In the genomic region with DNA sequence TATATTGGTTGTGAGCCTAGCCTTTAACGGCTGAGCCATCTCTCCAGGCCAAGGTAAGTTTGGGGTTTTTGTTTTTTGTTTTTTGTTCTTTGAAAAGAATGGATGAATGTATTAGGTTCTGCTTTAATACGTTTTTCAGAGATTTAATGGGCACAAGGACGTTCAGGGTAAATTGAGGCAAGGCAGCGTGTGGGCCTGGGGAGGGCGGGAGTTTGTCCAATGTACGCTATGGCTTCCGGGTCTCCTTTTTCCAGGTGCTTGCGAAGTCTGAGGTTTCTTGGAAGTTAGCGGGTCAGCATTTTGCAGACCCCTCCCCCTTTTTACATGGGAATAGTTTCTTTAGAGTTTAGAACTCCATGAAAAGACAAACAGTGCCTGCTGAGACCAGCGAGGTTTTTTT, we compare ENCODE assay signal across 20 mouse cellular contexts. TPM values are rescaled to one million over a fixed set of nuclear protein-coding genes. Genes with fewer than 3 reads are reported as not detected.
DNase-seq lines count a peak whose midpoint lies in the region; ATAC-seq lines count a peak whose summit lies in the region.
"Had no signal": no experiment of that assay in that cellular context is flagged by ENCODE, and none has a peak within 500 bp of the region (broad histone marks: within the 10 kb centered on the region; RNA-seq: fewer than 3 reads in every experiment).

No protein-coding gene starts in this region.

- no peak overlapping the region for H3K27ac ChIP-seq in embryonic facial prominence, embryonic 10.5 days (replicated peaks)
- H3K27ac ChIP-seq in midbrain, embryonic 10.5 days (replicated peaks), result peak overlapping the region; percentile 93
- H3K27ac ChIP-seq in neural tube, embryonic 11.5 days (ENCODE audit: low read depth, low read length), result no peak overlapping the region

- WGBS in embryonic facial prominence, embryonic 10.5 days, result under 1% methylated on average over 10 of the region's 10 CpGs
- 0% methylated on average over 10 of the region's 10 CpGs for WGBS in midbrain, embryonic 10.5 days
- WGBS in neural tube, embryonic 11.5 days, result under 1% methylated on average over 10 of the region's 10 CpGs

- H3K4me2 ChIP-seq in neural tube, embryonic 11.5 days (ENCODE audit: low read depth), result peak overlapping the region; percentile 73
- H3K4me2 ChIP-seq: heart, embryonic 11.5 days had no signal

- H3K27me3 ChIP-seq in embryonic facial prominence, embryonic 10.5 days (replicated peaks; ENCODE audit: low read depth, poor library complexity, severe bottlenecking), result peaks cover 100% of the 10 kb centered on the region
- H3K27me3 ChIP-seq in midbrain, embryonic 10.5 days (ENCODE audit: low read depth, poor library complexity, severe bottlenecking), result peaks cover 97% of the 10 kb centered on the region
- peaks cover 77% of the 10 kb centered on the region for H3K27me3 ChIP-seq in neural tube, embryonic 11.5 days (ENCODE audit: control insufficient read depth, insufficient read depth, low read length)
- H3K27me3 ChIP-seq: CH12.LX had no signal

- H3K9me3 ChIP-seq in embryonic facial prominence, embryonic 10.5 days, result no peaks in the 10 kb centered on the region
- H3K9me3 ChIP-seq in midbrain, embryonic 10.5 days (replicated peaks), result no peaks in the 10 kb centered on the region
- H3K9me3 ChIP-seq in neural tube, embryonic 11.5 days (ENCODE audit: control insufficient read depth, low read length), result no peaks in the 10 kb centered on the region

- H3K4me1 ChIP-seq in embryonic facial prominence, embryonic 10.5 days, result peaks cover 72% of the 10 kb centered on the region
- peaks cover 100% of the 10 kb centered on the region for H3K4me1 ChIP-seq in midbrain, embryonic 10.5 days
- peaks cover 52% of the 10 kb centered on the region for H3K4me1 ChIP-seq in neural tube, embryonic 11.5 days (ENCODE audit: control insufficient read depth, insufficient read depth, low read length)

- H3K36me3 ChIP-seq in embryonic facial prominence, embryonic 10.5 days (replicated peaks), result no peaks in the 10 kb centered on the region
- 0 out of 2 replicates have a peak, but pooled peaks cover 6% of the 10 kb centered on the region for H3K36me3 ChIP-seq in midbrain, embryonic 10.5 days
- H3K36me3 ChIP-seq in neural tube, embryonic 11.5 days (ENCODE audit: control insufficient read depth, insufficient read depth, low read length), result no peaks in the 10 kb centered on the region

- H3K4me3 ChIP-seq in embryonic facial prominence, embryonic 10.5 days, result peak overlapping the region; percentile 13; the same call in 1 of the 2 replicates
- H3K4me3 ChIP-seq in midbrain, embryonic 10.5 days, result peak overlapping the region; percentile 84
- peak overlapping the region; percentile 10; the same call in 1 of the 2 replicates for H3K4me3 ChIP-seq in neural tube, embryonic 11.5 days (ENCODE audit: low read depth, low read length)

- no peak for ATAC-seq in neural tube, embryonic 11.5 days (ENCODE audit: insufficient read depth, low FRiP score, low TSS enrichment)
- ATAC-seq: activated CD4-positive, CD25-positive, alpha-beta regulatory T cell, adult 4 months had no signal

- DNase-seq in embryo, embryonic 10.5 days (ENCODE audit: low spot score), result peak; percentile 23
- DNase-seq in embryo, embryonic 10 days (ENCODE audit: low spot score), result no peak
- DNase-seq in embryonic facial prominence, embryonic 10.5 days (ENCODE audit: low spot score), result no peak
- DNase-seq in midbrain, embryonic 10.5 days (ENCODE audit: low spot score), result no peak
- DNase-seq in neural tube, embryonic 11.5 days (ENCODE audit: low spot score), result no peak
- no peak for DNase-seq in adrenal gland, postnatal 14 days
- no peak for DNase-seq in lung, postnatal 14 days
- no peak for DNase-seq in liver
- DNase-seq: cerebellum, adult 11 months; gastrocnemius, postnatal 25 days; kidney, adult 11 months; kidney, postnatal 10 days; lung, adult 18-20 months; lung, postnatal 4 days had no signal

- no peak overlapping the region for H3K9ac ChIP-seq in neural tube, embryonic 11.5 days (ENCODE audit: low read length)

RNA-seq across cellular contexts. Expression of a gene that starts 0.8 kb away (rescaled TPM):
- 0.26 and 2.2 TPM in 2 replicates for polyA plus RNA-seq in embryonic facial prominence, embryonic 10.5 days (2016; fragmentation: Nextera tagmentation; extraction: Ambion mirVana)
- 13.0 and 15.1 TPM in 2 replicates for polyA plus RNA-seq in midbrain, embryonic 10.5 days (2016; fragmentation: Nextera tagmentation; extraction: Ambion mirVana)
- polyA plus RNA-seq in neural tube, embryonic 11.5 days (2014; fragmentation: Nextera tagmentation; extraction: Ambion mirVana), result 3.7 and 4.2 TPM in 2 replicates
- not detected in 2 replicates for total RNA-seq in adrenal gland, postnatal 14 days (2021)
- total RNA-seq: CH12.LX; gastrocnemius, postnatal 25 days; heart, postnatal 25 days; layer of hippocampus, adult 8-10 months; monocyte, adult 5-6 weeks had no signal
- polyA plus RNA-seq: activated CD4-positive, CD25-positive, alpha-beta regulatory T cell, adult 4 months; heart, embryonic 11.5 days had no signal

Comparison
In these comparisons a context has a peak if more than half of its experiments do, and no peak if none do; other contexts are left out.
1. H3K4me3 ChIP-seq: peak in every context shown above with its lines; median percentile 84 in midbrain, embryonic 10.5 days; 13 in embryonic facial prominence, embryonic 10.5 days; 10 in neural tube, embryonic 11.5 days.